Mouse (Mus musculus): Measurements from ENCODE around the gene Stam2. TPM values are rescaled to one million over a fixed set of nuclear protein-coding genes. Genes with fewer than 3 reads are reported as not detected.
A peak's percentile ranks its signal among the peaks of the same experiment; 100 is the strongest.

Gene Stam2
- total RNA-seq, 2 experiments from 2014 or later: 36.4 to 38.2 TPM

GRCm38 (mm10) chr2:52732611-52733010 lies 9.5 kb downstream of the Stam2 start:
- intact Hi-C loops (cut with DNase I): no loop called here

DNA sequence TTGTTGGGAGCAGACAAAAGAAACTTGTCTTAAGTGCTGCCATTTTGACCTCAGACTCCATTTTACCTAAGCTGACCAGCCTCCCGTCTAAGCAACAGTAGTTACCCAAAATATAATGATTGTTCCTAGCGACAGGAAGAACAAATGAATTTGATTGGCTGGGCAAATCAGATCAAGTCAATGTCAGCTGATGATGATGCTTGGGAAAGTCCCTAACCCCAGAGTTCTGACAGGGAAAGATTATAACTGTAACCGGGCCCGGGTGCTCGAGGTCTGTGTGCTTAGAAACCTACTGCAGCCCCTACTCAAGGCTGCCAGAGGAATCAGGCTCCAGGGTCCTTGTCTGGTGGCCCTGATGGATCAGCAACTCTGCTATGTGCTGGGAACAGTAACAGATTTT lies 10.1 kb downstream of the Stam2 start:
- no peak for DNase-seq
- intact Hi-C loops (cut with DNase I): no loop called here

More at GRCm38 (mm10) chr2:52732611-52733010, 9.5 kb downstream of the Stam2 start:
- no peak for DNase-seq

GRCm38 (mm10) chr2:52730891-52731290 lies 11.2 kb downstream of the Stam2 start:
- intact Hi-C loops (cut with DNase I): no loop called here
- DNase-seq: no peak

GRCm38 (mm10) chr2:52720231-52721025 lies 21.7 kb downstream of the Stam2 start:
- intact Hi-C loops (cut with DNase I): no loop called here
- peak; percentile 20 for DNase-seq

- intact Hi-C loops (cut with DNase I): no loop called here
- DNase-seq: no peak
Measured at GRCm38 (mm10) chr2:52717076-52717475, 25.0 kb downstream of the Stam2 start.

DNA sequence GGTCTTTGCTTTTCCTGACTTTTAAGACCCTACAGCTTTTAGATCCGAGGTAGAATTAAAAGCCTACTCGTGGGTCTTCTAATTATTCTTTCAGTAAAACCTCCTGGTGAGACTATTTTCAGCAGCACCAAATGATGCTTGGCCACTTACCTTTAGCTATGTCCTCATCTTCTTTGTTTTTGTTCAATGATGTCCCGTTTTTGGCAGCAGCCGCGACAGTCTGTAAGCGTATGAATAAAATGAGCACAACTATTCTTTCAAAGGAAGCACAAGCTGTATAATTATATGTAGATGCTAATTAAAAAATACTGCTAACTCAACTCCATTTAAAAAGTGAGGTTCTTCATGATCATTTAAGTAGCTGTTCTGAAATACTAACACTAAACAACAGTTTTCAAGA lies 26.5 kb downstream of the Stam2 start:
- intact Hi-C loops (cut with DNase I): no loop called here
- DNase-seq: no peak

- intact Hi-C loops (cut with DNase I): no loop called here
- DNase-seq: no peak
Measured at GRCm38 (mm10) chr2:52714111-52714510, 28.0 kb downstream of the Stam2 start.

- no peak for DNase-seq
- intact Hi-C loops (cut with DNase I): no loop called here
Measured at GRCm38 (mm10) chr2:52710804-52711203, 31.3 kb downstream of the Stam2 start.

DNA sequence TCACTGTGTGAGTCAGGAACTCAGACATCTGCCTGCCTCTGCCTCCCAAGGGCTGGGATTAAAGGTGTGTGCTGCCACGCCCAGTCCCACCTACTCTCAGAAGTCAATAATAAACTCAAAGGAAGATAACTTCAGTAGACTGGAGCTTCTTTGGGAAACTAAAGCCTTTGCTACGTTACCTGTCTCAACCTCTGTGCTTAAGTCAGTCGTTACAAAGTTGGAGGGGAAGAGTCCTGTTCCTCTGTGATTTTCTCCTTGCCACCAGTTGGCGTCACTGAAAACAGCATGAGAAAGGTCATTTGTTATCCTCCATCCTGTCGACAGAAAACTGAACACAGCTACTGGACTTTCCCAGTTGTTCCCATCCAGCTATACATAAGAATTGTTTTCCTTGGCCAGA lies 32.7 kb downstream of the Stam2 start:
- no peak for DNase-seq
- intact Hi-C loops (cut with DNase I): loop anchor here (10.0 kb wide), 1 partner anchor 75 kb away; no protein-coding TSS in a partner anchor

DNA sequence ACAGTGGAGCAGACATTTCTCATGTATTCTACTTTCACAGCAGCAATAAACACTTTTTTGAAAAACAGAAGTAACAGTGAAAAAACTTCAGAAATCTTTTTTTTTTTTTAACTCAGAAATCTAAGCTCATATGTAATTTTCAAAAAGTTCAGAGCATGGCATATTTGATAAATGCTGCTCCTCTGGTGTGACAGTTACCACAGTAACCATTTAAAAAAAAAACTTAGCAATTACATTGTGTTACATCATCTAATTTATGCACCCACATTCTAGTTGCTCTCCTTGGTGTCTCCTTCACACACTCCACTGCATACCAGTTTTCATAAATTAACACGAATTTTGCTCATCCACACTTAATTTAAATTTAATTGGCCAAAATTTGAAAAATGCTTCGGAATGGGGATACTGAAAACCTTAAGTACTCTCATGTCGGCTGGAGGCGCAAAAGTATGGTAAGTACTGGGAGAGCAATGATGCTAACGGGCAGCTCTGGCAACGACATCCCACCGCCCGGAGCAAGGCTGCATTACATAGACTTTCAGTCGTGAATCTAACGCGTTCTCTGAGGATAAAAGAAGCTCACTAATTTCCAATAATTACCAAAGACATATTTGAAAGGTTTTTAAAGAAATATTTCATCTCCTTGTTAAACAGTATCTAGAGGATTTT lies 40.6 kb downstream of the Stam2 start:
- intact Hi-C loops (cut with DNase I): loop anchor here (10.0 kb wide), 1 partner anchor 67 kb away; no protein-coding TSS in a partner anchor
- no peak for DNase-seq

DNA sequence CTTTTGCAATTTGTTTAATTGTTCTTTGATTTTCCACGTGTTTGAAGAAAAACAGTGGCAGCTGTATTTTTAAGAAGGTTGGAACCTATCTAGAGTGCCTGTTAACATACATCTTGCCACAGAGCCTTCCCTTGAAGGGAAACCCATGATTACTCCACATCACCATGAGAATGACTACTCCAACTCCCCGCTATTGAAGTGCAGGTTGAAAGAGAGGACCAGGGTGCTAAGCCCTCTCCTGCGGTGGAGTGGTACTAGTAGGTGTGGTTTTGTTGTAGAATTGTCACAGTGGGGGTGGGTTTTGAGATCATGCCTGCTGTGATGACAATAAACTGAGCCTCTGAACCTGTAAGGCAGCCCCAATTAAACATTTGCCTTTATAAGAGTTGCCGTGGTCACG lies 41.7 kb downstream of the Stam2 start:
- DNase-seq: no peak
- intact Hi-C loops (cut with DNase I): loop anchor here (10.0 kb wide), 1 partner anchor 66 kb away; no protein-coding TSS in a partner anchor

DNA sequence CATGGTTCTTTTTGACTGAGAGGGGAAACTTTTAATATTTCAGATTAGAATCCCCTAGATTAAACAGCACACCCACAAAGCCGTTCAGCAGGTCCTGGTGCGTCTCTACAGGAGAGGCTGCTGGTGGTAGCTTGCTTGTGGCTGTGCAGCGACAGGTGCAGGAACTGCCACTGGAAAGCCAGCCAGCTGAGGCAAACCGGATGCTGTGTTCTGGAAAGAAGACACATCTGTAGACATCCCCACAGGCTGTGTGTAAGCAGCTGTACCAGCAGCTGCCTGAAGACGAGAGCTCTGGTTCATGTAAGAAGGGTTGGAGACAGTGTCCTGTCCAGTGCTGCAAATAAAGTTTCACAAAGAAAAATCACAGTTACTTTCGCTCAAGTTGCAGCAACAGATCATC lies 47.5 kb downstream of the Stam2 start:
- DNase-seq: no peak
- intact Hi-C loops (cut with DNase I): no loop called here

DNA sequence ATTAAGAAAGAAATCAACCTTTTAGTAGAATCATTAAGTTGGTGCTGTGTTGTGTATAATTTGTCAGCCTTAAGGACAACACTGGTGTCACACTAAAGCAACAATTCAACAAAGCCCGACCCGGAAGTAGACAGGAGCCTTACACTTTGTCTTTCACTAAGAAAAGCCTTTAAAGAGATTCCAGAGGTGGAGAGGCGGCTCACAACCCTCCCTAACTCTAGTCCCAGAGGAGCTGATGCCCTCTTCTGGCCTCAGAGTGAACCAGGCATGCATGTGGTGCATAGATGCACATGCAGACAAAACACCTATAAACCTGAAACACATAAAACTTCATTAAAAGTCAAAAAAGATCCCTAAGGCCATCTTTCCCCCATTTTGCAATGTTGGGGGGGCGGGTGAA lies 50.3 kb downstream of the Stam2 start:
- DNase-seq: no peak
- intact Hi-C loops (cut with DNase I): no loop called here

DNA sequence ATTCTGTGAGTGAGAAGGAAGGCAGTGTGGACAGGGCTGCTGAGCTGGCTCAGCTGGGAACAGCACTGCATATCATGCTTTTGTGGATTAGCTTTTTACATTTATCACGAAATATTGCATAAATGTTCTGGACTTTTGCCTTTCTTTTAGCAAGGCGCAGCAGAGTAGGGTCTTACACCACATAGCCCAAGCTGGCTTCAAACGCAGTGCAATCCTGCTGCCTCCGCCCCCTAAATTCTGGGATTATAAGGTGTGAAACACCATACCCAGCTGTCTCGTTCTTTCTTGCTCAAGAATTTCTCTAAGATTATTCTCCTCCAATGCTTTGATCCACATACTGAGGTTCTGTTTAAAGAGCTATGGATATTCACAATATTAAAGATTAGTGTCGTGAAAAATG lies 55.5 kb downstream of the Stam2 start:
- intact Hi-C loops (cut with DNase I): no loop called here
- no peak for DNase-seq

DNA sequence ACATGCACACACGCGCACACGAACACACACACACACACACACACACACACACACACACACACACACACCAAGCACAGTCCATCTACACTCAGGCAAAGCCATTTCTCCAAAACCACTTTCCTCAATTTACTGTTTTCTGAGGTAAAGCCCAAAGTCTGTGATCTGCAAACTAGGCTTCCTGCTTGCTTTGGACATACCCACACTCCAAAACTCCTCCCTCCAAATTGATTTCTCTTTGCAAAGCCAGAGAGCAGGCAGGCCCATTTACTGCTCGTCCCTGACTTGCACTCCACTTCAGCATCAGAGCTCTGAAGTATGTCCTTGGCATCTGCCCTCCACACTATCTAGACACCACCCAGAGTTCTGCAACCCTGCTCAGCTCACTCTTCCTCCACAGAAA lies 64.5 kb downstream of the Stam2 start:
- intact Hi-C loops (cut with DNase I): no loop called here
- DNase-seq: no peak

DNA sequence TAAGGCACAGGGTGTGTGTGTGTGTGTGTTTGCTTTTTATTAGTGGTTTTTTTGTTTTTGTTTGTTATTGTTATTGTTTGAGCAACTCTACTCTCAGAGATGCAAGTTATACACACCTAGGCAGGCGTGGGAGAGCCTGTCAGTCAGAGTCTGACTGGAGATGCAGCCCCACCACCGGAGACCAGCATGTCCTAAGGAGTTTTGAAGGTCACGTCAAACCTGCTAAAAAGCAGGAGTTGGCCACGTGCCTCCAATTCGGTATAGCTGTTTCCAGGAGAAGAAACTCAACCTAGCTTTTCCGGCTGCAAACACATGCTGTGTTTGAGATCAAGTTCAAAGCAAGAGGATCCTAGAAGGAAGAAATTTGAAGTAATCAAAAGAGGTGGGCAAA lies 65.2 kb downstream of the Stam2 start:
- peak; percentile 33 for DNase-seq
- intact Hi-C loops (cut with DNase I): no loop called here

GRCm38 (mm10) chr2:52676023-52676912 lies 65.8 kb downstream of the Stam2 start, which contains the start of gene Cacnb4:
Cacnb4 (minus strand) TSS chr2:52676831.
- peak; percentile 74 for DNase-seq
- intact Hi-C loops (cut with DNase I): no loop called here

DNA sequence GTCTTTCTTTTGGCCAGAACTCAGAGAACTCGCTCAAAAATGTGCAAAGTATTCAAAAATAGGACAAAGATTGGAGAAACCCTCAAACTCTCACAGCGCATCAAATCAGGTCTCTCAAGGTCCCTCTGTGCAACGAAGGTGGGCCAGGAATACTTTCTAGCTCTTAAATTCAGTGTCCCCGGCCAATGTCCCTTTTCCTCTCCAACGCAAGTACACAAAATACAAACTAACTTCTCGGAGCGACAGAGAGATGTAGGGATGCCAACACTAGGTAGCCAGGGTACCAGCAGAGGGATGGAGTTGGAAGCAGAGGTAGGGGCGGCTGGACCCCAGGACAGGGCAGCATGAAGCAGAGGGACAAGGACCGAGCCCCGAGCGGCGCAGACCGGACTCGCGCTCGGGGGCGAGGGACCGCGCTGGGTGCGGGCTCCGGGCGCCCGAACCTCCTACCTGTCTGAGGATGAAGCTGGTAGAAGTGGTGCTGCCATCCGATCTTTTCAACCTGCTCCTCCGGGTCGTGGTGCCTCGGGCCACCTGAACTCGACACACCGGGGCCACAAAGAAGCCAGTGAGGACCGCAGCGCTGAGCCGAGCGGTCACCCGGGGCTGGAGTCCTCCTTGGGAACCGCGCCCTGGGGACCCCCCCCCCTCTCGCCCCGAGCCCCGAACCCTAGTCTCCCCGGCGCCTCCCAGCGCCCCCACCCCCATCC lies 66.6 kb downstream of the Stam2 start:
- intact Hi-C loops (cut with DNase I): no loop called here
- DNase-seq: peak; percentile 6

DNA sequence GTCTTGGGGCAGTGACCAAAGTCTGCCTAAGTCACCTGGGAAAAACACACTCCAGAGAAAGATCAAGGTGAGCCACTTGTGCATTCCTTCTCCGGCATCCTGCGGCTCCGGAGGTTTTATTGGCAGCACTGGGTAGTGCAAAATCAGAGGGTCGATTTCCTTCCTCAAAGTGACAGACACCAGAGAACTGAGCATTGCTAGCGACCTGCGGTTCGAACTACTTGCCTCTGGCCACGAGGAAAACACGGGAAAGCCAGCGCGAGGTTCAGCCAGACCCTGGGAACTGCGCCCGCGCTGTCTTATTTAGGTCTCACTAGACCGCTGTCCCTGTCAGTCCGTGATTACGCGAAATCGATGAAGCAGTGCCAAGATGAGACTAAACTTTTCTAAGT lies 67.2 kb downstream of the Stam2 start:
- peak; percentile 26 for DNase-seq
- intact Hi-C loops (cut with DNase I): no loop called here

DNA sequence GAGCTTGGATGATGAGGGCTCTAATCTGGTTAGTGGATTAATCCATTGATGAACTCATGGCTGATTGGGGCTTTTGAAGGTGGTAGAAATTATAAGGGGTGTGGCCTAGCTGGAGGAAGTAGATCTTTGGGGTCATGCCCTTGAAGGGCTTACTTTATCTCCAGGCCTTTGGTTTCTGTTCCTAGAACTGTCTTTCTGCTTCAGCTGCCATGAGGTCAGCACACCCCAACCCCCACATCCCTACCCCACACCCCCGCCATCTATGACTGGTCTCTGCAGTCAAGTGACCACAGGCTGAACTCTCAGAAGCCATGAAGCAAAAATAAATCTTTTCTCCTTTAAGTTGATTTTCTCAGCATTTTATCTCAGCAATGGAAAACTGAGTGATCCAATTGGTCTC lies 68.9 kb downstream of the Stam2 start:
- intact Hi-C loops (cut with DNase I): no loop called here
- no peak for DNase-seq
